Mouse (Mus musculus) NIH3T3 (cell line): ENCODE data around the gene Aamp.

Experiments used
- DNase-seq: peaks from one replicate; pipeline ENCODE4 v3.0.0-alpha.2; 2012; ENCODE audit warnings: low read depth

Gene Aamp

DNA sequence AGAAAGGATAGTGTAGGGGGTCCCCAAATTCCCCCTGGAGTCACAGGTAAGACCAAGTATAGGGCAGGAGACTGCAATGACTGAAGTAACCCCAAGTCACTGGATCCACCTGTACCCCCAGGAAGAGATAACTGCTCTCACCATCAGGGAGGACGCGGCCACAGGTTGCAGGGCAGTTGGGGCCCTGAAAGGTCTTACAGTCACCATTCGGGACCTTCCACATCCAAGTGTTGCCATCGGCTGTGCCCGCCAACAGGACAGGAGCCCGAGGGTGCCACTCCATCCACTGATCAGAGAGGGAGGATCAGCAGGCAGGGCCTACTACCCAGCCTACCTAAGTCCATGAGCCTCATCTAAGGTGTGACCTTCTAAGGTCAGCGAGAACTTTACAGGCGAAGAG is 2.7 kb downstream of the Aamp start:
- no peak for DNase-seq

DNA sequence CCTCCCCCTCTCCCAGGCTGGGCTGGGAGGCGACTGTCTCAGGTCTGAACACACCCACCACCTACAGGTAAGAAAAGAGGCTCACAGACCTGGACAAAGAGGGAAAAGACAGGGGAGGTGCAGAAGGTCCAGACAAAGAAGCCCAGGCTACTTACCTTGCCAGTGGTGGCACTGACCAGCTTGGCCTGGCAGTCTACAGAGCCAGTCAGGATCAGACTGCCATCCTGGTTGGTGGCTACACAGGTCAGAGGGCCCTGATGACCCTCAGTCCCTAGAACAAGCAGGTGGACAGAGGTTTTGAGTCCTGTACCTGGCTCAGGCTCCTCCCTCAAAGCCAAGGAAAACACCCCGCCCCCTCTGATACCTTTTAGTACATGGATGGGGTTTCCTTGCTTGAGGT is 3.2 kb downstream of the Aamp start:
- DNase-seq = no peak

DNA sequence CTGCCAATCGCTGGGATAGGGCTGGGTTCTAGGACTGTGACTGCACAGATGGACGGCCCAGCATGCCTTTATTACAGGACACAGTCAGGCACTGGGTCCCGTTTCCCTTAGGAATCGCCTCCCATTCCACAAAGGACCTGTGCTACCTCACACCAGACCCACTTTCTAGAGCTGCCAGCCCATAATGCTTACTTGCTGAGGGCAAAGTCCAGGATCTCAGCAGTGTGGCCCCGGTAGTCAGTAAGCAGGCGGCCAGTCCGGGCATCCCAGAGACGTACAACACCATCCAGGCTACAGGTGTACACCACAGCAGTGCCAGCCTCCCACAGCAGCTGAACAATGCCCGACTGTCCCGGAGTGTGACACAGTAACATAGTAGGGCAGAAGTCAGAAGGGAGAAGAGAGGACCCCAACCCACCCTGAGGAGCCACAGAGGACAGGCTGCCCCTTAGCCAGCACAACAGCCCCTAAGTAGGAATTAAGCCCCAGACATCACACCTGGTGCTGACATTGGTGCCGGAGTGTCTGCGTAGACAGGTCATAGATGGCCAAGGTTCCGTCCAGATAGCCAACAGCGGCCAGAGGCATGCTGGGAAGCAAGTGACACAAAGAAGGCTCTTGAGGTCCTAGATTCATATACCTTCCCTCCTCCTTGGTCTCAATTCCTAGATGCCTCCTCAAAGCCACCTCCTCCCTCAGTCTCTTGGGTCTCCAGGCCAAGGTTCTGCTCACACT is 3.8 kb downstream of the Aamp start:
- no peak for DNase-seq

DNA sequence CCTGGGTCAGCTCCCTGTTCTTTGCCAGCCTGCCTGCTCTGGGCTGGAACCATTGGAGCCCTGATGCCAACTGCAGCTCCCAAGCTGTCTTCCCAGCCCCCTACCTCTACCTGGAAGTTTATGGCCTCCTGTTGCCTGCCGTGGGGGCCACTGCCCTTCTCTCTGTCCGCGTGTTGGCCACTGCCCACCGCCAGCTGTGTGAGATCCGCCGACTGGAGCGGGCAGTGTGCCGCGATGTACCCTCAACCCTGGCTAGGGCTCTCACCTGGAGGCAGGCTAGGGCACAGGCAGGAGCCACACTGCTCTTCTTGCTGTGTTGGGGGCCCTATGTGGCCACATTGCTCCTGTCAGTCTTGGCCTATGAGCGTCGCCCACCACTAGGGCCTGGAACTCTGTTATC is 5.5 kb downstream of the Aamp start:
- no peak for DNase-seq

DNA sequence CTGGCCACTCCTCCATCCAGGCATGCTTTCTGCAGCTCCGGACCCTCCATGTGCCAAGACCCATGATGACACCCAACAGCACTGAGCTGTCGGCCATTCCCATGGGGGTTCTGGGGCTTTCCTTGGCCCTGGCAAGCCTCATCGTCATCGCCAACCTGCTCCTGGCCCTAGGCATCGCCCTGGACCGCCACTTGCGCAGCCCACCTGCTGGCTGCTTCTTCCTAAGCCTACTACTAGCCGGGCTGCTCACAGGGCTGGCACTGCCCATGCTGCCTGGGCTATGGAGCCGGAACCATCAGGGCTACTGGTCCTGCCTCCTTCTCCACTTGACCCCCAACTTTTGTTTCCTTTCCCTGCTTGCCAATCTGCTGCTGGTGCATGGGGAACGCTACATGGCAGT is 6.0 kb downstream of the Aamp start, which contains the start of gene Gpbar1:
Gpbar1 (plus strand) TSS at position 13 of the 400 bp plus-strand sequence.
- no peak for DNase-seq

DNA sequence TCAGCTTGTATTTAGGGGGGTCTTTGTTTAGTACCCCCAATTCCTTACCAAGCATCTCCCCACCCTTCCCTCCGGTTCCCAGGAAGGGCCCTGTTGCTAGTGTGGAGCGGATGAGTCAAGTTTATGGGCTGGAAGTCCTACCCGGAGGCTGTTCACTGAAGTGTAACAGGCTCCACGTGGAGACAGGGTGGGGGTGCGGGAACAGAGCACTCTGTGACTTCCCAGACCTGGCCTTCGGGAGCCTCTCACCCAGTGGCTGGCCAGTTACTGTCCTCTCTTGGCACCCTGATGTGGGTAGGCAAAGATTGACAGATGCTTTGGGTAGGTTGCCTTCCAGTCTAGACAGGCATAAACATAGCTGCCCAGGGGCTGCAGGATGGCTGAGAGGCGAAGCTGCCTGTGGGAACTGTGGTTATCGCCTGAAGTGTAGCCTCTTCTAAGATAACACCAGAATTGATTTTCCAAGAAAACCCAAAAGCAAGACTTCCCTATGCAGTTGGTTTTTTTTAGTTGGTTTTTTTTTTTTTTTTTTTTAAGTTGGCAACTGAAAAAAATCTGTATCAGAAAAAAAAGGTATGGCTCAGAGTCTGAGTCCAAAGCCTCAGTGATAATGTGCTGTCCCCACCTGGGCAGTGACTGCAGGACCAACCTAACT is 6.5 kb downstream of the Aamp start:
- DNase-seq = no peak

DNA sequence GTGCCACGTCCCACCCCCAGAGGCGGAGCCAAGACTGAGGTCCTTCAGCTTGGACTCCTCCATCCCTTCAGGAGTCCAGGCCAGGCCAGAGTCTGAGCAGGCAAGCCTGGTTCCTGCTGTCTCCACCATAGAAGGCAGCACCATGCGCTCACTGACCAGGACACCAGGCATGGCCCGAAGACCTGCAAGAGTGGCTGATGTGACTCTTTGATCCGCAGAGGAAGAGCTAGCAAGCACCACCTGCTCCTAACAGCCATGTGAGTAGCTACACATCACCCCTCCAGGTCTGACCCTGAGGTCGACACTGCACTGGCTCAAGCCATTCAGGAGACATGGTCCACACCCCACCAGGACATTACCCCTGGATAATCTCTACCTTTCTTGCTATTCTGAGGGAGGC is 7.5 kb downstream of the Aamp start:
- no peak for DNase-seq

DNA sequence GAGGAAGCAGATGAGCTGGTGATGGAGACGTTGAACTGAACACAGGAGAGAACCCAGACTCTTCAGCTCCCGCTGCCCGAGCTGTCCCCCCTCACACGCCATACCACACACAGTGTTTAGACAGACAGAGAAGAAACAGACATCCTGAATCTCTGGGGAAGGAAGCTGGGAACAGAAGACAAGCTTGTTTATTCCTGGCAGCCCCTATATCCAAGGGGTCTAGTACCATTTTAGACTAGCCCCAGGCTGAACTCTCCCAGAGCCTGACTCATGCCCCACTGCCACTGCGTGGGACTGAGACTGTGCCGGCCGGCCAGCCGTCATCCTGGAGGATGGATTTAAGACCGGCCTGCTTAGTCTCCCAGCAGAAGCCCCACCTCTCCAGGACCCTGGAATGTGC is 9.5 kb downstream of the Aamp start:
- DNase-seq = no peak

DNA sequence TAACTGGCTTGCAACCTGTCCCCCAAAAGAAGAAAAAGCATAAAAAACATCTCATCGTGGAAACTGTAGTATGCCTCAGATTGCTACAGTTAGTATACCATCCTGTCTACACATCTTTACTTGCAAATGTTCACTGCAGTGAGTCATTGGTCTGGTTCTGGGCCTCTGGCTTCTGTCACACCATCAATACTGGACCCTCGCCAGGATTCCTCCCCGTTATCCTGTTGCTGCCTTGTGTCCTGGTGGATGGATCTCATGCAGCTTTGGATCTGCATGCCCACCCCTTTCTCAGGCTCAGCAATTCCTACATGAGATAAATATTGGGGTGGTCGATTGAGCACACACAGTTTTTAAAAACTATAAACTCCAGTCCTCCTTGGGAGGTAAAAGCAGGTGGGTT is 12.9 kb downstream of the Aamp start:
- DNase-seq = peak; percentile 73

DNA sequence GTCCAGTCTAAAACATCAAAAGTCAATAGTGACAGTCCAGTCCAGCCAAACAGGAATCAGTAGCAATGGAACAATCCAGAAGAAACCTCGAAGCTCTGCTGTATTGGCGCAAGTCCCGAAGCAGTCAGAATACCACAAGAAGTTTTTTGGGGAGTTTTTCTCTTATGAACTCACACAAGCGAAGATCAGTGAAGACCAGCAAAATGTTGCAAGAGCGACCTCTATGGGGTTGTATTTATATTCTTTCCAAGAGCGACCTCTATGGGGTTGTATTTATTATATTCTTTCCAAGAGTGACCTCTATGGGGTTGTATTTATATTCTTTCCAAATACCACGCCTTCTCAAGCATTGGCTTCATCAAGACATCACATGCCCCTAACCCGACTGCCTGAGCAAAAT is 15.8 kb downstream of the Aamp start:
- peak; percentile 27 for DNase-seq

DNA sequence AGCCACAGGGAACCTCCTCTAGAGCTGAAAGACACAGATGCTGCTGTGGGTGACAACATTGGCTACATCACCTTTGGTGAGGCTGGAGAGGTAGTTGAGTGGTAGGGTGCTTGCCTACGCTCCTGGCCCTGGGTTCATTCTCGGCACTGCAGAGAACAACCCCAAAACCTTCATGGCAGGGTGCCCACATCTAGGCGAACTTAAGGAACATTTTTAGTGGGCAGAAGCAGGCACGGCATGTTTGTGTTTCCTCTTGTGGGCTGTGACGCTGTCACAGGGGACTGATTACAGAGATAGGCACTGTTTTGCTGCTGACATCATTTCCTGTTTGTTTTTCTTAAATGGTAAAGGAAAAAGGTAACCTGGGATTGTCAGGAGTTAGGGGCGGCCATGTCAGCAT is 22.0 kb downstream of the Aamp start:
- no peak for DNase-seq

DNA sequence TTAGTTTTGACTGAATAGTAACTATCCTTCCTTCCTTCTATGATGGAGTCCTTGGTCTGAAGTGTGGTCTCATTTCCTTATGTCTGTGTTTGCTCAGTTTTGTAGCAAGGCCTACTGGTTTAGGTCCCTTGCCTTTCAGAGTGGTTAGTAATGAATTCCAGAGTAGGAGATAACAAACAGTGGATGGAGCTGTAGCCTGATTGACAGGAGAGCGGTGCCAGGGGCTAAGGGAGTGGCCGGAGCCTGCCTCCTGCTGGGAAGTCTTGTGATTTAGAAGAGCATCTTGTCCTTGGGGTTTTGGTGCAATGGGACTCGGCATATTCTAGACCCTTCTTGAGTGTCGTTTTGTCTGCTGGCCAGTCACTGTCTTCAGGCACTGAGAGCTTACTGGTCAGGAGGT is 27.8 kb downstream of the Aamp start:
- DNase-seq = peak; percentile 34

DNA sequence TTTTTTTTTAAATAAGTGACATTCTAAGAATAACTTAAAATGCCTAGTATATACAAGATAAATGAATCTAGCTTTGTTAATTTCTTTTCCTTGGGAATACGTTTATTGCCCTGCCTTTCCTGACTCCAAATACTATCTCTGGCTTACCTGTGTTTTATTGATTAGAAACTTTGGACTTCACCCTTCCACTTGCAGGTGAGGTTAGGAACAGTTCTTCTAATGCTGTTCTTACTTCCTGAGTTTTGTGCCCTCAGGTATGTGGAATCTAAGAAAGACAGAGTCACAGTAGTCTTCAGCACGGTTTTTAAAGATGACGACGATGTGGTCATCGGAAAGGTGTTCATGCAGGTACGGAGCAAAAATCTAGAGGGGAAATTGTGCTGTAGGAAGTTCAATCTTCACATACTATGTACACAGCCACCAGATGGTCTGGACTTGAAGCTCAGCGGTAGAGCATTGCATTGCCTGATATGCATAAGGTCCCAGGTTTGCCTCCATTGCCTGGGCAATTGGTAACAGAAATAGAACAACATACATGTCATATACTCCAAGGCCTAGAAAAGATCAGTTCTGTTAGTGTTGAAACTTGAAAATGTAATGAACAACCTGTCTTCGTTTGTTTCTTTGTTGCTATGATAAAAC is 28.7 kb downstream of the Aamp start:
- DNase-seq = no peak

DNA sequence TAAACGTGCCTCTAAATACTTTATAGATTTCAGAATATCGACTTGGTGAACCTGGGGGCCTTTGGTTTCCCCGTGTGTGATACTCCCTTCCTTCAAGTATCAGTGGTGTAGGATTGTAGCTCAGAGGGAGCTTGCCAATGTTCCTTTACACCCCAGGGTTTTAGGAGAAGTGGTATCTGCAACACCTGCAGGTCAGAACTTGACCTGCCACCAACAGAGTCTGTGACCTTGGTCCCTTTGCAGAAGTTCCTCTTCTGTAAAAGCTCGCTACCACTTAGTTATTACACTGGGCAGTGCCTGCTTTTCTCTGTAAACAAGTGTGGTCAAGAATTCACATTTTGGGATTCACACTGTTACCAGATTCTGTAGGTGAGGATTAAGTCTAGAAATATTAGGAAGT is 34.4 kb downstream of the Aamp start:
- no peak for DNase-seq

DNA sequence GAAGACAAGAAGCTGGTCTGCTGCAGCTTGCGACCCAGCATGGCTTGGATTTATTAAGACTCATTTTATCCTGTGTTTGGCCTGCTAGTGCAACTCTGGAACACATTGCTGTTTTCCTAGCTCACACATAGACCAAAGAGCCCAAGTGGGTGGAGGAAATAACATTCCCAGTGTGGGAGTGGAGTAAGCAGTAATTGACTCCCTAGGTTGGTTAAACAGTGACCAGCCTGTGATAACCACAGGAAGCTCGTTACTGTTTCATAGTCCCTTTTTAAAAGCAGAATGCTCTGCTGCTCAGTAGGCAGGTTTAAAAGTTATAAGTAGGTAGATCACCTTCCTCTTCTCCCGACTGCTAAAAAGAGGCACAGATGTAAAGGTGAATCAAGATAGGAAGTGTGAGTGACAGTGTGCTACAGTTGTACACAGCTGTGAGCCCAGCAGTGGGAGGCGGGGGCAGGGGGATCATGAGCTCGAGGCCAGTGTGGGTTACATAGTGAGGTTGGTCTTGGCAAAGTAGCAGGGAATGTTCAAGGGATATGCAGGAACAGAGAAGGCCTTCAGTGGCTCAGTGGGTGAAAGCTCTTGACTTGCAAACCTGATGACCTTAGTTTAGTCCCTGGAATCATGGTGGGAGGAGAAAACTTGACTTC is 35.1 kb downstream of the Aamp start:
- DNase-seq = no peak

DNA sequence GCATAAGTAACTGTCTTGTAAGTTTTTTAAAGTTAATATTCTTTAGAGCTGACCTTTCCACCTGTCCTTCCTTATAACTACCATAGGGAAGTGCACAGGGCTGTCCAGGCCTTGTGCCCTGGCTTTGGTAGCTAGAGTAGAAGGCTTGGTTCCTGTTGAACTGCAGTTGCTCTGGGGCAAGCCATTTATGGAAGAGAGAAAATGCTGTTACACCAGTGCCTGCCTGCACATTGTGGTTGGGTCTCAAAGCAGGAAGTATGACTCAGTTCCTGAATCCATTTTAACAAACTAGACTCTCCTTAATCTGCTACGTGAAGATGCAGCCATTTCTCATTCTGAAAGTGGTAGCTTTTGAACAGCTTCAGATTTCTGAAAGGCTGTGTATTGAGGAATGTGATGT is 35.7 kb downstream of the Aamp start:
- peak; percentile 67 for DNase-seq

DNA sequence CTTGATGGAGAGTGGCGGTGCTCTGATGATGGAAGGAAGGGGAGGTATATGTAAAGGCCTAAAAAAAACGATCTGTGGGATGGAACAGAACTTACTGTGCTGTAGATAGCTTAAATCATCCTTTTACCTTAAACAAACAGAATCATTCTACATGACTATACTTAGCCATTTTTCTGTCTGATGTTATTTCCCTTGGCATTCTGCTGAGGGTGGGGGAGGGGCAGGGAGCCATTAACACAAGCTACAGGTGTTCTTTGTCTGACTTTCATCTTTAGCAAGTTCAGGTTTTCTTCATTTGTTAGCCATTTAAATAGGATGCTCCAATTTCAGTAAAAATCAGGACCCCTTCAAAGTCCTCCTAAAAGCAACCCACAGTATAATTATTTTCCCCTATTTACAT is 39.0 kb downstream of the Aamp start:
- DNase-seq = no peak

DNA sequence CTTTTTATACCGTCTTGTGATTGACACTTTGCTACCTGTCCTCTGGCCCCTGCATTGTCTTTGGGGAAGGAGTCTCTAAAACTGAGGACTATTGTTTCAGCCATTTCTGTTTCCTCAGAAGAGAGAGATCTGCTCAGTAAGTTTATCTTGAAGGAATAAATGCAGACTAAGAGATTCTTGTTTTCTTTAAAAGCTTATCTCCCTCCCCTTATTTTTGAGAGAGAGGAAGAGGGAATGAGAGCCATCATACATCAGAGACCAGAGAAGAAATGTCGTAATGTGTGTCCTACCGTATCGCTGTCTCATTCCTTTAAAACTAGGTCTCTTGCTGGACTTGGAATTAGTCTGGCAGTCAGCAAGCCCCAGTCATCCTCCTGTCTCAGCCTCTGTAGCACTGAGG is 43.7 kb downstream of the Aamp start:
- peak; percentile 18 for DNase-seq

DNA sequence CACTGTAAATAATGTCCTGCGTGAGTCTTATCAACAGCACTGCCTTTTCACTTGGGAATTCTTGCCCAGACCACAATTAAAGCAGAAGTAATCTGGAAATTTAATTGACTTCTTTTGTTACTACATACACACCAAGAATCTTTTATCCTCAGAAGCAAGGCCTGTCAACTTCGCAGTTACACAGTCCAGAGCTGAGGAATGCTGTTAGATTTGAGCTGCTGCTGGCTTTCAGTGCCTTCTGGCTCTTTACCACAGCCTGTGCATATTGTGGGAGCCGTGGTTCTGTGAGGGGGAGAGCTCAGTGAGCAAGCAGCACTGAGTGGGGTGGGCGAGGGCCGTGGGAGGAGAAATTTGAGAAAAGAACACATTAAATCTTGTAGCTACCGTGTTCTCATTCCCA is 44.2 kb downstream of the Aamp start:
- peak; percentile 44 for DNase-seq

DNA sequence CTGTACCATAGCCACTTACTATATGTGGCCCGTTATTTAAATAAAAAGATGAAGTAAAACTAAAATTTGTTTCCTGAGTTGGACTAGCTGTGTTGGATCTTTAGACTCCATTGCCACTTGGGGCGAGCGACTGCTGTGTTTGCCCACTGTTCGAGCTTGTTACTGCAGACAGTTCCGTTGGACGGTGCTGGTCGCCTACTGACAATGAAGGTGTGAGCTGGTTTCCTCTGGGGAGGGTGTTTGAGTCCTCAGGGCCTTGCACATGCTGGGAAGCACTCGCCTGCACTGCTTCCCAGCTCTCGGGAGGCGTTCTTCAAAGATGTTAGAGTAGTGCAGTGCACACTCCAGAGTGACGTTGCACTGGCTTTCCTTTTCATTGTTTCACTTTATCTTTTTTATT is 44.9 kb downstream of the Aamp start:
- DNase-seq = peak; percentile 11

DNA sequence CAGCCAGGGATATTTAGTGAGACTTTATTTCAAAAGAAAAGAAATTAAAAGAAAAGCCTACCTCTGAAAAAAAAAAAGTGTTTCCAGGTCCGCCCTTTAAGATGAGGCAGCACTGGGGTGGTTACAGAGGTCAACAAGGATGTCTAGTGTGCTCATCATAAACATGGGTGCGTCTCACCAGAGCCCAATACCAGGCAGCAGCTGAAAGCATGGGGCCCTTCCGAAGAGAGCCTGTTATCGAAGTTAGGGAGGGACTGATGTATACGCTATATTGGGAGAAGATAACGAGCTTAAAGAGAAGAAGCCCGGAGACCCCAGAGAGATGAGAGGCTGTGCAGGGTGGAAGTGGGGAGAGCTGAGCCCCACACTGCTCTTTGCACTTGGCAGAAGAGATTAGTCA is 45.4 kb downstream of the Aamp start:
- DNase-seq = no peak

DNA sequence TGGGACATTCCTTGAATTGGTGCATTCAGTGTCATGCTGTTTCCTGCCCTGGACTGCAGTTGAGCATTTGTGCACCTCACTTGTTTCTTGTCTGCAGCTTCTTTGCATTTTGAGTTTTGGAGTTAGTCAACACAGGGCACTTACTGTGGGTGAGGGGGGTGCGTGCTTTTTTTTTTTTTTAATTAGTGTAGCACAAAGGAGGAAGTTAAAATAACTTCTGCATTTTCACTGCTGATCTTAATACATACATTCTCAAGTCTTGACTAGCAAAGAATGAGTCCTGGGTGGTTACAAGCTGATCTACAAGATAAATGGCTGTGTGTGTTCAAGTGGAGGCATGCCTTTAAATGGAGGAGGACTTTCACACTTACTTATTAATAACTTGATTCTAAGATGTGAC is 46.4 kb downstream of the Aamp start:
- no peak for DNase-seq

DNA sequence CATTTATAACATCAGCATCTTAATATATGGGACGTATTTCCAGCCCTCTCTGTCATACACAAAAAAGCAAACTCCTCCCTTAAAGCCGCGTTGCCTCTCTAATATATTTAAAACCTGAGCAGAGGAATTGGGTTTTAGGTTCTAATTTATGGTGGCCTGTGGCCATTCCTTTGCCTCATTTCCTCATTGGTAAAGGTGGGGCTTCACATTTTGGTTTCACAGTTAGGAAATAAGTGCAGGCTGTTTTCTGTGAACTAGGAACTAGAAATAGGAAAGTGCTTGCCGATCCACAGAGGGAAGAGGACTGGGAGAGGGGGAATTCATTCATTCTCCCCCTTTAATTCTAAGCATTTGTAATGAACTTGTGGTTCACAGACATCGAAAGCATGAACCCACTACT is 46.9 kb downstream of the Aamp start:
- no peak for DNase-seq
